In the genomic region with DNA sequence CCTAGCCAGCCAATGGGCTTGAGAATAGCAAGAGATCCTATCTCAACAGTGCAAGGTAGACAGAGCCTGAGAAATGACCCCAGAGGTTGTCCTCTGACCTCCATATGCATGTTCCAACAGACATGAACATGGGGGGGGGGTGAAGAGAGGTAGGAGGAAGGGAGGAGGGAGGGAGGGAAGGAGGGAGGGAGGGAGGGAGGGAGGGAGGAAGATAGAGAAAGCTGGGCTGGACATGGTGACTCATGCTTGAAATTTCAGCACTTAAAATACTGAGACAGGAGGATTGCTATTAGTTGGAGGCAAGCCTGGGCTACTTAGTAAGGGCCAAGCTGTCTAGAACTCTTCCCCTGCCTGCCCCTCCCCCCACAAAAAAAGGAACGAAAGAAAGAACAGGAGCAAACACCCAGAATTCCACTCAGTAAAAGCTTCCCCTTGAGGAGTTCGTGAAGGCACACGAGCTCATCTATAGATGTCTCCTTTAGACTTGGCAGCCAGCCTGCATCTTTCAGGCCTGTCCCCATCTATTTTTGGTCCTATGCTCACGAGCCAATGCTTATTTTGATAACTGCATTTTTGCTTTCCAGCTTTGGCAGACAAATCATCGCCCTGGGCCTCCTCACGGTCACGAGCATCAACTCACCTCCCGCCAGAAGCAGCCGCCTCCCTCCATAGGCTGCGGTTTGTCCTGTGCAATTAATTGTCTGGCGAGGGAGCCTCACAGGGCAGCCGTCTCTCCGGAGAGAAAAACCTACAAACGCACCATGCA, we compare ENCODE assay signal across 18 mouse cellular contexts. TPM values are rescaled to one million over a fixed set of nuclear protein-coding genes. Genes with fewer than 3 reads are reported as not detected.
DNase-seq lines count a peak whose midpoint lies in the region; ATAC-seq lines count a peak whose summit lies in the region.
"Had no signal": no experiment of that assay in that cellular context is flagged by ENCODE, and none has a peak within 500 bp of the region (broad histone marks: within the 10 kb centered on the region; RNA-seq: fewer than 3 reads in every experiment).

No protein-coding gene starts in this region.

- DNase-seq in heart, adult 11 months, result peak; percentile 97
- no peak for DNase-seq in heart, postnatal 25 days (ENCODE audit: low spot score)
- peak; percentile 35 for DNase-seq in 3T3-L1 (ENCODE audit: low read depth, low spot score)
- peak; percentile 51 for DNase-seq in brain, adult 2 months (ENCODE audit: low read depth, low spot score)
- DNase-seq in kidney, adult 8-10 months, result no peak
- DNase-seq in adrenal gland, adult (ENCODE audit: inconsistent age in 2 of 2, low spot score in 1 of 2), result no peak
- DNase-seq in thymus, postnatal 14 days, result no peak
- DNase-seq: lung, adult 2 months had no signal

- intact Hi-C loops in heart, postnatal 25 days (cut with DNase I), result no loop called here

- H3K4me2 ChIP-seq in heart, embryonic 14.5 days (ENCODE audit: low read length), result peak overlapping the region; percentile 39
- H3K4me2 ChIP-seq: hindbrain, embryonic 14.5 days; limb, embryonic 15.5 days; stomach, embryonic 15.5 days had no signal

- no peaks in the 10 kb centered on the region for H3K36me3 ChIP-seq in heart, embryonic 14.5 days (ENCODE audit: control insufficient read depth, insufficient read depth, low read length)
- H3K36me3 ChIP-seq: limb, embryonic 15.5 days; stomach, embryonic 15.5 days had no signal

- H3K9ac ChIP-seq in heart, embryonic 14.5 days (ENCODE audit: low read length), result no peak overlapping the region
- H3K9ac ChIP-seq: hindbrain, embryonic 14.5 days; limb, embryonic 15.5 days; stomach, embryonic 15.5 days had no signal

- H3K27ac ChIP-seq in heart, embryonic 14.5 days (replicated peaks in 1 of 2; ENCODE audit: control insufficient read depth in 1 of 2, insufficient read depth in 1 of 2, low read depth in 2 of 2, low read length in 2 of 2), result peak overlapping the region; percentile 88 to 89
- H3K27ac ChIP-seq: hindbrain, embryonic 14.5 days; limb, embryonic 15.5 days; stomach, embryonic 15.5 days had no signal

- 12% methylated on average over 14 of the region's 14 CpGs for WGBS in heart, embryonic 14.5 days

- peaks cover 25 to 31% of the 10 kb centered on the region in 2 experiments for H3K4me1 ChIP-seq in heart, embryonic 14.5 days (ENCODE audit: control insufficient read depth in 2 of 2, insufficient read depth in 2 of 2, low read length in 2 of 2)

- H3K27me3 ChIP-seq in heart, embryonic 14.5 days (ENCODE audit: control insufficient read depth, insufficient read depth, low read length), result no peaks in the 10 kb centered on the region
- H3K27me3 ChIP-seq: stomach, embryonic 15.5 days had no signal

- peak; percentile 83 for ATAC-seq in heart, embryonic 14.5 days (ENCODE audit: insufficient number of reproducible peaks, insufficient read depth, low FRiP score, low read depth)
- ATAC-seq: intestine, postnatal 0 days had no signal

- no peak overlapping the region for H3K4me3 ChIP-seq in heart, embryonic 14.5 days (ENCODE audit: control insufficient read depth in 1 of 2, insufficient read depth in 1 of 2, low read depth in 1 of 2, low read length in 2 of 2)
- H3K4me3 ChIP-seq: limb, embryonic 15.5 days; megakaryocyte, embryonic 14.5 days; myocyte; stomach, embryonic 15.5 days had no signal

- no peaks in the 10 kb centered on the region for H3K9me3 ChIP-seq in heart, embryonic 14.5 days (ENCODE audit: control insufficient read depth, low read length)
- H3K9me3 ChIP-seq: limb, embryonic 15.5 days; stomach, embryonic 15.5 days had no signal

RNA-seq across cellular contexts. Expression of a gene that starts 23.0 kb away (rescaled TPM):
- not detected for total RNA-seq in heart, postnatal 25 days (2021)
- polyA plus RNA-seq in heart, embryonic 14.5 days (2014; fragmentation: Nextera tagmentation; extraction: Ambion mirVana), result not detected in 2 replicates
- total RNA-seq: CH12.LX; gastrocnemius, adult 8-10 months had no signal
- polyA plus RNA-seq: intestine, postnatal 0 days; large intestine, adult 2 months; lung, adult 2 months; myocyte had no signal

RNA-seq across cellular contexts. Expression of a gene that starts 35.9 kb away (rescaled TPM):
- 10 to 100 TPM; 15.1 to 16.5 TPM for total RNA-seq in heart, postnatal 25 days (2021)
- polyA plus RNA-seq in heart, embryonic 14.5 days (2014; fragmentation: Nextera tagmentation; extraction: Ambion mirVana), result 5.9 and 7.0 TPM in 2 replicates

RNA-seq across cellular contexts. Expression of a gene that starts 59.9 kb away (rescaled TPM):
- total RNA-seq in heart, postnatal 25 days (2021), result 1 to 10 TPM; 5.0 to 5.3 TPM
- polyA plus RNA-seq in heart, embryonic 14.5 days (2014; fragmentation: Nextera tagmentation; extraction: Ambion mirVana), result 15.4 and 17.0 TPM in 2 replicates

Comparison
In these comparisons a context has a peak if more than half of its experiments do, and no peak if none do; other contexts are left out.
1. DNase-seq: peak in heart, adult 11 months (single experiment), 3T3-L1 (single experiment) and brain, adult 2 months (single experiment); none in heart, postnatal 25 days (single experiment), kidney, adult 8-10 months (0 of 2), adrenal gland, adult (0 of 2) and thymus, postnatal 14 days (single experiment).